Mouse (Mus musculus): Measurements from ENCODE around the gene Cdc34. TPM values are rescaled to one million over a fixed set of nuclear protein-coding genes. Genes with fewer than 3 reads are reported as not detected.

Cdc34 gene
- 299 and 319 TPM in 2 replicates for polyA plus RNA-seq (2011; ENCODE audit: insufficient read depth, insufficient read length, low read depth, missing spikeins)

DNA sequence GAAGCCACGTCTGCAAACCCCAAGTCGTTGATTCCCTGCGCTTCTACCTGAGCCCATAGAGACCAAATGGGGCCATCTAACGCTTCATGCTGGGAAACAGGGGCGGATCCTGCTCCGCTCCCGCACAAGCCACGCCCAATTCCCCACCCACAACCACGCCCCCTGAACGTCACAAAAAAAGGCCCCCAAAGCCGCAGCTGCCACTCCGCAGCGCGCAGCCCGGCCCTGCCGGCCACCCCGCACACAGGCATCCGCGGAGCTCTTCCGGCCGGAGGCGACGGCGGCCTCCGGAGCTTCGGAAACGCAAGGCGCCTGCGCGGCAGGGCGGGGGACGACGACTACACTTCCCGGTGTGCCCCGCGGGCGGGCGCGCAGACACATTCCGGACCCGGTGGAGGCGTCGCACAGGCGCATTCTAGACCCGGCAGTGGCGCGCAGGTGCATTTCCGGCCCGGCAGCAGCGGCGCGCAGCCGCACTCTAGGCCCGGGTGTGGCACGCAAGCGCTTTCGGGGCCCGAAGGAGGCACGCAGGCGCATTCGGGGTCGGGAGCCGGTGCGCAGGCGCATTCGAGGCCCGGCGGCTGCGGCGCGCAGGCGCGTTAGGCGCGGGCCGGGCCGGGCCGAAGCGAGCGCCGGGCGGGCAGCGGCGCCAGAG is at the start of gene Cdc34:
Gene Cdc34 (plus strand): TSS at position 605 of the 655 bp plus-strand sequence.
- TF ChIP-seq POLR2A (IDR thresholded peaks at IDR 0.05; ENCODE audit: insufficient read depth, low read length) (peak; percentile 53), CTCF (IDR thresholded peaks at IDR 0.05; ENCODE audit: low read depth, low read length) (no peak)
- peak within 1 kb of the TSS; percentile 83 for H3K9ac ChIP-seq (ENCODE audit: low read depth, poor library complexity, severe bottlenecking)

DNA sequence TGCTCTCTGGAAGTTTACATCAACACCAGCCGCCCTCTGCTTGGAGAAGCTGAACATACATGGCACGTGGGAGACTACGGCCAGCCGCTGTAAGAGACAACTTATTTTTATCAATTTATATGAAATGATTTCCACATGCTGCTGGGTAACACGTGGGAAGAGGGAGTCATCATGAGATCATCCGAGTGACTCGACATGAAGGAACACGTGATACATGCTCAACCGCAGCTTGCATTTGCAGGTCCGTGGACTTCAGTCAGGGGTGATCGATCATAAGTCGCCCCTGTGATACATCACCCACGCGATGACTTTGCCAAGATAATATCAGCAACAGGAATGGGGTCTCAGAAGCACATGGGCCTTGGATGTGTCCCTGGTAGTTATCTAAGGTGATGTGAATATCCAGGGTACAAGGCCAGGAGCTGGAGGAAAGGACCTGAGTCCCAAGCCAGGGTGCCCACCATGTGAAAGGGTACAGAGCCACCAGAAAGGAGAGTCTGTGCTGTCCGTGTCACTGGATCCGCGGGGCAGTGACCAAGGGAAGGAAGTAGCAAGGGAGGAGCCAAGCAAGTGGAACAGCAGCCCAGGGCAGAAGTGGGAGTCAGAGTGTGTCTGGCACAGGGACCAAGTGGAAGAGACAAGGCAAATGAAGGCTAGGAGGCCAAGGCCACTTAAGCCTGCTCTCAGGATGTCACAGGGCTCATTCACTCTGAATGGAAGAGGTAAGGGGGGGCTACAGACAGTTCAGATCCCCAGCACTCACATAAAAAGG is 48.8 kb upstream of the Cdc34 start:
- no peak overlapping the region for H3K27ac ChIP-seq (ENCODE audit: insufficient read depth, low read length)
- no peaks in the 10 kb centered on the region for H3K9me3 ChIP-seq (replicated peaks; ENCODE audit: control insufficient read depth, insufficient read depth, low read length, poor library complexity, severe bottlenecking)
- no peak overlapping the region for H3K9ac ChIP-seq (ENCODE audit: low read depth, poor library complexity, severe bottlenecking)
- no peaks in the 10 kb centered on the region for H3K4me1 ChIP-seq (ENCODE audit: control insufficient read depth, insufficient read depth, low read length)
- H3K36me3 ChIP-seq (ENCODE audit: control insufficient read depth, insufficient read depth, low read length, poor library complexity, severe bottlenecking): no peaks in the 10 kb centered on the region
- no peak overlapping the region for H3K4me3 ChIP-seq (ENCODE audit: low read depth, low read length)
- TF ChIP-seq EP300 (IDR thresholded peaks at IDR 0.05; ENCODE audit: insufficient read depth, low read depth, low read length) (no peak), CTCF (IDR thresholded peaks at IDR 0.05; ENCODE audit: low read depth, low read length) (no peak), POLR2A (IDR thresholded peaks at IDR 0.05; ENCODE audit: insufficient read depth, low read length) (no peak)
- 0 out of 2 replicates have a peak, but pooled peaks cover 3% of the 10 kb centered on the region for H3K27me3 ChIP-seq (ENCODE audit: control insufficient read depth, insufficient read depth, low read length, poor library complexity, severe bottlenecking)

More for the DNA sequence above, at the start of gene Cdc34:
- Histone ChIP-seq H3K4me3 (ENCODE audit: low read depth, low read length) (peak within 1 kb of the TSS; percentile 93), H3K27me3 (ENCODE audit: control insufficient read depth, insufficient read depth, low read length, poor library complexity, severe bottlenecking) (no peaks in the 10 kb centered on the region), H3K27ac (ENCODE audit: insufficient read depth, low read length) (peak within 1 kb of the TSS; percentile 72), H3K9me3 (replicated peaks; ENCODE audit: control insufficient read depth, insufficient read depth, low read length, poor library complexity, severe bottlenecking) (no peaks in the 10 kb centered on the region), H3K4me1 (ENCODE audit: control insufficient read depth, insufficient read depth, low read length) (peaks cover 1% of the 10 kb centered on the region), H3K36me3 (ENCODE audit: control insufficient read depth, insufficient read depth, low read length, poor library complexity, severe bottlenecking) (peaks cover 28% of the 10 kb centered on the region)

DNA sequence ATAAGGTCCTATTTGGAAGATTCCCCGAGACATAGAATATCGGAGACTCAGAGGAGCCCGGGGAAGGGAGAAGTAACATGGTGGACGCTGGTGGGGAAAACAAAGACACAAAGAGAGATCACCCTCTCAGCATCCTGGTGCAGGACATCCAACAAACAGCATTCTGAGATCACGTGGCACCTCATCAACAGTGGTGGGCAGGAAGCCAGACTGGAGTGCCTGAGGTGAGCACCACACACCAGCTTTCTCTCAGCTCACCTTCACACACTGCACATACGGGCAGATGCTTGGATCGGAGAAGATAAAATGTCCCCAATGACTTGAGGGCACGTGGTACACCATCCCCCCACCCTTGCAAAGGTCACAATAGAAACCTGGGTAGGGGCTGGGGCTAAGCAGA is 45.7 kb upstream of the Cdc34 start:
- Histone ChIP-seq H3K9me3 (replicated peaks; ENCODE audit: control insufficient read depth, insufficient read depth, low read length, poor library complexity, severe bottlenecking) (no peaks in the 10 kb centered on the region), H3K27ac (ENCODE audit: insufficient read depth, low read length) (no peak overlapping the region), H3K4me1 (ENCODE audit: control insufficient read depth, insufficient read depth, low read length) (no peaks in the 10 kb centered on the region), H3K9ac (ENCODE audit: low read depth, poor library complexity, severe bottlenecking) (no peak overlapping the region), H3K27me3 (ENCODE audit: control insufficient read depth, insufficient read depth, low read length, poor library complexity, severe bottlenecking) (0 out of 2 replicates have a peak, but pooled peaks cover 3% of the 10 kb centered on the region), H3K36me3 (ENCODE audit: control insufficient read depth, insufficient read depth, low read length, poor library complexity, severe bottlenecking) (no peaks in the 10 kb centered on the region), H3K4me3 (ENCODE audit: low read depth, low read length) (no peak overlapping the region)
- TF ChIP-seq POLR2A (IDR thresholded peaks at IDR 0.05; ENCODE audit: insufficient read depth, low read length): no peak
- TF ChIP-seq CTCF (IDR thresholded peaks at IDR 0.05; ENCODE audit: low read depth, low read length): no peak
- no peak for TF ChIP-seq EP300 (IDR thresholded peaks at IDR 0.05; ENCODE audit: insufficient read depth, low read depth, low read length)

- H3K9ac ChIP-seq (ENCODE audit: low read depth, poor library complexity, severe bottlenecking): peak within 1 kb of the TSS; percentile 97
- 0 out of 2 replicates have a peak, but pooled peaks cover 3% of the 10 kb centered on the region for H3K27me3 ChIP-seq (ENCODE audit: control insufficient read depth, insufficient read depth, low read length, poor library complexity, severe bottlenecking)
- no peaks in the 10 kb centered on the region for H3K36me3 ChIP-seq (ENCODE audit: control insufficient read depth, insufficient read depth, low read length, poor library complexity, severe bottlenecking)
- no peak within 1 kb of the TSS for H3K27ac ChIP-seq (ENCODE audit: insufficient read depth, low read length)
- peak within 1 kb of the TSS; percentile 93 for H3K4me3 ChIP-seq (ENCODE audit: low read depth, low read length)
- no peaks in the 10 kb centered on the region for H3K4me1 ChIP-seq (ENCODE audit: control insufficient read depth, insufficient read depth, low read length)
- TF ChIP-seq POLR2A (IDR thresholded peaks at IDR 0.05; ENCODE audit: insufficient read depth, low read length) (peak; percentile 29), EP300 (IDR thresholded peaks at IDR 0.05; ENCODE audit: insufficient read depth, low read depth, low read length) (no peak), CTCF (IDR thresholded peaks at IDR 0.05; ENCODE audit: low read depth, low read length) (no peak)
- no peaks in the 10 kb centered on the region for H3K9me3 ChIP-seq (replicated peaks; ENCODE audit: control insufficient read depth, insufficient read depth, low read length, poor library complexity, severe bottlenecking)
These were observed 44.6 kb upstream of the Cdc34 start, which contains the start of gene Shc2 for GRCm38 (mm10) chr10:79637128-79638110. TSS of gene Shc2 (minus strand) at chr10:79637918.

DNA sequence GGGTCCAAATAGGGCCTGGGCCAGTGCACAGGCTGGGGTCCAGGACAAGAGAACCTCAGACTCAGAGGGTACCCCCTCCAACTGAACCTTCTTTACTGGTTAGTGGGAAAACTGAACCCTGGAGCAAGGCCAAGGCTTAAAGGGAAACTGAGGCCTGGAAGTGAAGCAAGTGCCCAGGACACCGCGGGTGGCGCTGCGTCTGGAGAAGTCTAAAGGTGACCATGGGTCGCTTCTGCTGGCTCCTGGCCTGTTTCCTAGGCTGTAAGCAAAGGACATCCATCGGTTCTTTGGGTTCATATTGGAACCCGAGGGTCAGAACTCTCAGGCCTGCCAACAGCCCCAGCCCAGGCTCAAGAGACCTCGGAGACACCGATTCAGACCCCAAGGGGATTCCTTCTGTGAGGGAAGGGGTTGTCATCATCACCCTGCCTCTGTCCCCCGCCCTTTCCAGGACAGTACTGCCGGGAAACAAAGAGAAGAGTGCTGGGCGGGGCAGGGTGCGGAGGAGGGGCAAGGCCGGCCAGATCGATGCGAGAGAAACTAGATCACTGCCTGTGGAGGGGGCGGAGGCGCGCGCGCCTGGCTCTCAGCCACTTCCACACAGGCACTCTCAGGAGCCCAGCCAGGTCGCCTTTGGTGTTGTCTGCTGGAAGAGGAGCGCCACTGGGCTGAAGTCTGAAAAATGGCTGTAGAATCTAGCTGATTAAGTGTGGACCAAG is 43.4 kb upstream of the Cdc34 start:
- H3K27ac ChIP-seq (ENCODE audit: insufficient read depth, low read length): no peak overlapping the region
- TF ChIP-seq POLR2A (IDR thresholded peaks at IDR 0.05; ENCODE audit: insufficient read depth, low read length) (peak; percentile 66), EP300 (IDR thresholded peaks at IDR 0.05; ENCODE audit: insufficient read depth, low read depth, low read length) (peak; percentile 66; the same call in 1 of the 2 replicates), CTCF (IDR thresholded peaks at IDR 0.05; ENCODE audit: low read depth, low read length) (no peak)
- H3K4me1 ChIP-seq (ENCODE audit: control insufficient read depth, insufficient read depth, low read length): no peaks in the 10 kb centered on the region

More for the DNA sequence above, 43.4 kb upstream of the Cdc34 start:
- H3K9me3 ChIP-seq (replicated peaks; ENCODE audit: control insufficient read depth, insufficient read depth, low read length, poor library complexity, severe bottlenecking): no peaks in the 10 kb centered on the region
- 0 out of 2 replicates have a peak, but pooled peaks cover 3% of the 10 kb centered on the region for H3K27me3 ChIP-seq (ENCODE audit: control insufficient read depth, insufficient read depth, low read length, poor library complexity, severe bottlenecking)
- H3K4me3 ChIP-seq (ENCODE audit: low read depth, low read length): peak overlapping the region; percentile 93; the same call in 1 of the 2 replicates
- H3K9ac ChIP-seq (ENCODE audit: low read depth, poor library complexity, severe bottlenecking): peak overlapping the region; percentile 97; the same call in 1 of the 2 replicates
- H3K36me3 ChIP-seq (ENCODE audit: control insufficient read depth, insufficient read depth, low read length, poor library complexity, severe bottlenecking): no peaks in the 10 kb centered on the region

All from ES-Bruce4 (cell line).